Mouse (Mus musculus): ENCODE results near the gene Mxi1.

Mxi1 gene

DNA sequence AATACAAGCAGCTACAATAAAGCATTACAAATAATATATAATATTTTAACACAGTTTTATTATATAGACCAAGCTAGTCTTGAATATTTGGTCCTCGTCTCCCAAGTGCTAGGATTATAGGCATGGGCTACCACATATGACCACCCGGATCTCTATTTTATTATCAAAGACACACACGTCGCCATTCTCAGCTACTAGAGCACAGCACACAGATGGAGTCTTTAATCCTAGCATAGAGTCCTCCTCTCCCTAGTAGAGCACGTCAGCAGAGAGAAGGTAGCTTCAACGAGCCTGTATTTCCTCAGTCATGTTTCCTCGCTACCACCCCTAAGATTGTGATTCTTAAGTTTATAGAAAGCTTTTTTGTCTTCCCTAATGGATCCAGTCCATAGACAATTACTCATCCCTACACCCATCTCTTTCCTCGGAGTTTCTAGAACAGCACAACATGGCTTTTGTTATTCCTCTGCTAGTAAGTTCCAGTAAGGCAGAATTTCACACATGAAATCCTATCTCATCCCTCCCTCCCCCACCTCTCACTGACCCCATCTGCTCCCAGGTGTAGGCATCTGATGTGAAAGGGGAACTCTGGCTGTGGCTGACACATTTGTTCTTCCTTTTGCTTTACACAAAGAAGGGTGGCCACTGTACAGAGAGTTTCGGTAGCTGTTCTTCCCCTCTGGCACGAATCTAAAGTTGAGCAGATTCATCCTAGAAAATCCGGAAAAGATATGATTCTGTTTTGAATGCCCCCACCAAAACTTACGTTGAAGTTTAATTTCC, 87.3 kb downstream of the Mxi1 start:
- DNase-seq (ENCODE audit: low read depth, low spot score) = no peak

DNA sequence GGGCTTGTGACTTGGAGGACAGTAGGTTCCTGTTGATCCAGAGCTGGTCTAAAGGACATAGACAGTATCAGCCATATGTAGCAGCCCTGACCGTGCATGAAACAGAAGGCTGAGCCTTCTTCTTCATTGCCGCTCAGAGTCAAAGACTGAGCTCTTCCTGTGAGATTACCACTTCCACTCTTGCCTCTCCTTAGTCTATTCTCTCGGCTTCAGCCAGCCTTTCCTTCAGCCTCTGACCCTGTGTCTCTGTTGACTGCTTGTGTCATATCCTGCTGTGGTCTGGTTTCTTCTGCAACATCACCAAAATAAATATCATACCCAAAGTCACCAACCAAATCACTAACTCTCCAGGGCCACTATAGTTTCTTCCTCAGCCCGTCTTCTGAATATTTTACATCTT, 88.9 kb downstream of the Mxi1 start:
- no peak for DNase-seq (ENCODE audit: low read depth, low spot score)

GRCm38 (mm10) chr19:53400332-53401110, 90.2 kb downstream of the Mxi1 start:
- no peak for DNase-seq (ENCODE audit: low read depth, low spot score)

DNA sequence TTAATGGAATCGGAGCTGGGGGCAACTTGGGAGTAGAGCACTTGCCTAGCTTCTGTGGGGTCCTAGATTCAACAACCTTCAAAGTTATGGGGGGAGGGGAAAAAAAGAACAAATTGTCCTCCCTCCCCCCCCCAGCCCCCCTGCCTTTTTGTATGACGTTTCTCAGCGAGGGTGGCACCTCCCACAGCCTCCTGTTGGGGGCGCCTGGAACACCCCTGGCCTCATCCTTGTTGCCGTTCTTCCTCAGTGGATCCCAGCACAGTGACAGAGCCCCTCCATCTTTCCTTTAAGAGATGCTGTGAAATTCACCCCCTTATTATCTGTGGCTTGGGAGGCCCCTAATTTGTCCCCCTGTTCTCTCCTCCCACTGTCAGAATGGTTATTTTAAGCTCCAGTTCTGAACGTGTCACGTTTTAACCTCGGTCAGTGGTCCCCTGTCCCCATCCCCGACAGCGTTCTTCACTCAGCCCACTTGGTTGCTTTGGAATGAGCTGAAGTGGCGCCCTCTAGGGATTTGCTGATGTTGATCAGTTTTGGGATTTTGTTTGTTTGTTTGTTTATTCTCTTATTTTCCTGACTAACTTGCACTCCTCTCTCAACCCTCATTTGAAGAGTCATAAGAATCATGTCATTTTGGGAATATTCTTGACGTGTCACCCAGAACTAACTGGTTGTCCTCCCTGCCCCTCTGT, 92.6 kb downstream of the Mxi1 start:
- DNase-seq (ENCODE audit: low read depth, low spot score) = no peak

GRCm38 (mm10) chr19:53404219-53404836, 94.0 kb downstream of the Mxi1 start:
- DNase-seq (ENCODE audit: low read depth, low spot score) = no peak

- DNase-seq (ENCODE audit: low read depth, low spot score) = no peak
Measured at GRCm38 (mm10) chr19:53404837-53405356, 94.6 kb downstream of the Mxi1 start.

GRCm38 (mm10) chr19:53405810-53406209, 95.5 kb downstream of the Mxi1 start:
- no peak for DNase-seq (ENCODE audit: low read depth, low spot score)

DNA sequence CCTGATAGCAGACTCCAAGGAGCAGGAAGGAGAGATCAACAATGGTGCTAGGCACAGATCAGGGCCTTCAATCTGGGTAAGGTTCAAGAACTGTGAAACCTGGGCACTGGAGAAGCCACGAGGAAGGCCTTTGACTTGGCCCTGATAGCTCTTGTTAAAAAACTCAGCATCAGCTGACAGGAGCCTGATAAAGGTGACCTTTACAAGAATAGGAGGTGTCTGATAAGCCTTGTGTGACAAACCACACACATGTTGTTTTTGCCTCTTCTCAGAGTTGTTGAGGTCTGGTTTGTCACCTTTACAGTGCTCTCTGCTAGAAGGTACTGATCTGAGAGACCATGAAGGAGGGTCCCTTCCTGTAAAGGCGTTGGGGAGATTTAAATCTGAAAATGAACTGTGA, 97.0 kb downstream of the Mxi1 start:
- DNase-seq (ENCODE audit: low read depth, low spot score) = no peak

DNA sequence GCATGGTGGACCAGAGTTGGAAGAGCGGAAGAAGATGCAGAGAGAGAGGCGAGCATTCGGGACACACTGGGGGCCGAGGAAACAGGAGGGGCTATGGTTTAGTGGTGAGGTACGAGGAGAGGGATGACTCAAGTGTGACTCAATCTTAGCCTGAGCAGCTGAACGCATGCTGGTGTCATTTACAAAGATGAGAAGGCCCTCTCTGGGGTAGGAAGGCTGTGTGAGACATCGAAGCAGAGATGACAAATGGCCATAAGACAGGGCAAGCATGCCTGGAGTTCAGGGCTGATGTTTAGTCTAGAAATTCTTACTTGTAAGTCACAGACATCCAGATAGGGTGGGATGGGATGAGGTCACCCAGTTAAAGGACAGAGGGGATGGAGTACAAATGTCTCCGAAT, 98.1 kb downstream of the Mxi1 start:
- DNase-seq (ENCODE audit: low read depth, low spot score) = no peak

DNA sequence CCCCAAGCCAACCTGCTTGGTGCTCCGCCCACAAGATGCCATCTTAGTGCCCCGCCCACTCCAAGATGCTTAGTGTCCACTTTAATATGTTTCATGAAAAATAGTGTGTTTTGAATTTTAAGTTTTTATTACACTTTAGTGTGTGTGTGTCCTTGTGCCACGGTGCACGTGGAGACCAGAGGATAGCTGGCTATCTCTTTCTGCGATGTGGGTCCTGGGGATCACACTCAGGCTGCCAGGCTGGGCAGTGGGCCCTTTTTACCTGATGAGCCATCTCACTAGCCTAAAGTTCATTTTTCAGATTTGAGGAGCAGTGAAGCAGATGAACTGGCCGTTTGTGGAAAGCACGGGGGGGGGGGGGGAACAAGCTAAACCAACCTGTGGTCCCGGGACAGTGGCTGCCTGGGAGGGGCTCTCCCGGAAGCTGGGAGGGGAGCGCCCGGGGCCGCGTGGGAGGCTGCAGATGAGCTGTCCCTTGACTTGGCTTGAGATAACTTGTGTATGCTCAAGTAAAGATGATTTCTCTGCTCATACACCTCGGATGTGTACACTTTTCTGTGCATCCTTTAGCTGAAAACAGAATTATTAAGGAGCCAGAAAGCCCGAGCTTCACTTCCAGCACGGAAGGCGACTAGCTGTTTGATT, 99.5 kb downstream of the Mxi1 start:
- no peak for DNase-seq (ENCODE audit: low read depth, low spot score)

DNA sequence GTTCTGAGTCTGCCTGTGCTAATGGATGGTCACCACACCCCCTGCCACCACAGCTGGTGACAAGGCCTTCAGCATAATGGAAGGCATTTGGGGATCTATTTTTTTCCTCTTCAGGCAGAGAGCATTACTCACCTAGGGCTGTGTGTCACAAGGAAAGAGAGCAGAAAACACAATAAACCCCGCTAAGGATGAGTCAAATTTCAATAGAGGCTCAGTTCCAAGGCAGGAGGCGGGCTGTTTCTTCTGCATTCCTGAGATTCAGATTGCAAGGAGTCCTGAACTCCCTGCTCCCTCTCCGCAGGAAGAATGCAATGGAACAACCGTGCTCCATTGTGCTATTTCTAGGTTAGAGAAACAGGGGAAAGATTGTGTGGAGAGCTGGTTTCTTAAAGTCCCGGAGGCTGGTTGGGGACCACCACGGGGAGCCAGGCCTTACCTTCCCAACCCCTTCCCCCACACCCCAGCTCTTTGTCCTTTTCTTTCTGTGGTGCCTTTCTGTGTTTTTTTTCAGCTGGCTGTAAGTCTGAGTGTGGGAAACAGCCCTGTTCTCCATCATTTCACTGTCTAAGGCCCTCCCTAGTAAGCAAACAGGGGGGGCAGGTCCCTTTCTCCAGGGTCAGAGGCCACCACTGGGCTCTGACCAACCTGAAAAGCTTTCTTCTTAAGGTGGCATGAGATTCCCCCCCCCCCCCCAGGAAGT, 102.0 kb downstream of the Mxi1 start:
- peak; percentile 73 for DNase-seq (ENCODE audit: low read depth, low spot score)

DNA sequence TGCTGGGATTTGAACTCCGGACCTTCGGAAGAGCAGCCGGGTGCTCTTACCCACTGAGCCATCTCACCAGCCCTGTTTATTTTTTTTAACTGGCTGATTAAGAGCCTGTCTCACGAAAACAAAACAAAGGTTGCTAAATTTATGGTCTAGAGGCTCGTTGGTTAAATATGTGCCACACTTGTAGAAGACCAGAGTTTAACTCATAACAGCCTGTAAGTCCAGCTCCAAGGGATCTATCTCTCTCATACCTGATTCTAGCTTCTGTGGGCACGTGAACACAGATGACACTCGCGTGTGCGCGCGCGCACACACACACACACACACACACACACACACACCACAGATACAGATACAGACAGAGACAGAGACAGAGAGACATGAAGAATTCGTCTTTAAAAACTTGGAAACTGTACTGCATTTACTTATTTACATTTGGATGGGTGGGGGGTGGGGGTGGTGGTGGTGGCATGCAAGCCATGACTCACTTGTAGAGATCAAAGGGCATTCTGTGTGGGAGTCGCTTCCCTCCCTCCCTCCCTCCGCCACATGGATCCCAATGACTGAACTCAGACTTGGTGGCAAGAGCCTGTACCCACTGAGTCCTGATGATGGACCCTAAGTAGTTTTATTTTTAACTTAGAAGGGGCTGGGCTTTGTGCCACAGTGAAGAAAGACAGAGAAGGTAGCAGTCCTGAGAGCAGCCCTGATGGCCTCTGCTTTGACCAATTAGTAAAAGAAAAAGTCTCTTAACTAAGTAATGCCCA, 103.5 kb downstream of the Mxi1 start:
- DNase-seq (ENCODE audit: low read depth, low spot score) = no peak

- no peak for DNase-seq (ENCODE audit: low read depth, low spot score)
Measured at GRCm38 (mm10) chr19:53414650-53415049, 104.3 kb downstream of the Mxi1 start.

DNA sequence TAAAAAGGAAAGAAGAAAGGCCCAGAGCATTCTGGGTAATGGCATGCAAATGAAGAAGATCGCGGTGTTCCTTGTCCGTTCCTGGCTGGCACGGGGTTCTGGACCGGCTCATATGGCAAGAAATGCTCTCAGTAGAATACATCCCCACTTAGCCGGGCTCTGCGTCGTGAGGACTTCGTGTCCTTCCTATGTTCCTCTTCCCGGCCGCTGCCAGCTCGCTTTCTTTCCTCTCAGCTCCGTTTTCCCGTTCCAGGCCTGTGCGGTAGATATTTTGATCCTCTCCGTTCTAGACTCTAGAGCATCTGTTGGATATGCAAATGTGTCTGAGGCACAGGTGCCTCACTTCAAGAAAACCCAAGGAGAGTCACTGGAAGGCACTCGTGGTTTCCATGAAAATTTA, 104.9 kb downstream of the Mxi1 start:
- no peak for DNase-seq (ENCODE audit: low read depth, low spot score)

DNA sequence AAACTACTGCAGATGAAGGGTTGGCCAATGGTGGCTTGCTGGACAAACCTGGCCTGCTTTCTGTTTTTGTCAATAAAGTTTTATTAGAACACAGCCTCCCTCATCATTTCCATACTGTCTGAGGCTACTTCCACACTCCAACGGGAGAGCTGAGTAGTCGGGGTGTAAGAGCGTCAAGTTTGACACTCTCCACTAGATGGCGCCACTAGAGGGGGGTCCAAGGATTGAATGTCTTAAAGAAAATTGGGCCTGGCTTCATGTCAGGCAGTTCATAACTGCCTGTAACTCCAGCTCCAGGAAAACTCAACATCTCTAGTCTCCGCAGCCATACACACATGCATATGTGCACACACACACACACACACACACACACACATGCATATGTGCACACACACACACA, 109.5 kb downstream of the Mxi1 start:
- peak; percentile 82 for DNase-seq (ENCODE audit: low read depth, low spot score)

- DNase-seq (ENCODE audit: low read depth, low spot score) = peak; percentile 84
Measured at GRCm38 (mm10) chr19:53420924-53421582, 110.7 kb downstream of the Mxi1 start.

- DNase-seq (ENCODE audit: low read depth, low spot score) = no peak
Measured at GRCm38 (mm10) chr19:53421583-53422188, 111.4 kb downstream of the Mxi1 start.

GRCm38 (mm10) chr19:53422358-53423308, 112.3 kb downstream of the Mxi1 start:
- DNase-seq (ENCODE audit: low read depth, low spot score) = no peak
